Mouse (Mus musculus) embryonic facial prominence, embryonic 15.5 days (tissue): Measurements from ENCODE around the gene Foxd3. TPM values are rescaled to one million over a fixed set of nuclear protein-coding genes. Genes with fewer than 3 reads are reported as not detected.
"Not testable (repeated sequence)": the region's sequence is repeated elsewhere in the genome, so short reads cannot be mapped to it uniquely, and the experiment has no call there.

ENCODE experiments used
- ATAC-seq: fragments of 200-750 bp; cut with Nextera tagmentation; 2 replicates; pipeline ENCODE4 v1.8.0; 2017; ENCODE audit warnings: low read depth, moderate TSS enrichment; ENCODE audit not compliant: insufficient number of reproducible peaks, low FRiP score, low TSS enrichment
- H3K27ac ChIP-seq: fragments of 300-500 bp; sonication (generic); replicated peaks from 2 replicates; pipeline ENCODE4 v1.5.1; 2015; ENCODE audit warnings: mild to moderate bottlenecking, inconsistent platforms
- H3K27me3 ChIP-seq: fragments of 300-500 bp; sonication (generic); 2 replicates; pipeline ENCODE4 v1.6.1; 2015; ENCODE audit warnings: inconsistent platforms
- H3K36me3 ChIP-seq: fragments of 300-500 bp; sonication (generic); 2 replicates; pipeline ENCODE4 v1.6.1; 2015; ENCODE audit warnings: mild to moderate bottlenecking, inconsistent platforms
- H3K4me1 ChIP-seq: fragments of 300-500 bp; sonication (generic); 2 replicates; pipeline ENCODE4 v1.6.1; 2015; ENCODE audit warnings: inconsistent platforms
- H3K4me2 ChIP-seq: fragments of 300-500 bp; sonication (generic); replicated peaks from 2 replicates; pipeline ENCODE4 v1.6.1; 2015; ENCODE audit warnings: mild to moderate bottlenecking, inconsistent platforms
- H3K4me3 ChIP-seq: fragments of 300-500 bp; sonication (generic); replicated peaks from 2 replicates; pipeline ENCODE4 v1.5.1; 2015; ENCODE audit warnings: mild to moderate bottlenecking, inconsistent platforms
- H3K9ac ChIP-seq: fragments of 300-500 bp; sonication (generic); 2 replicates; pipeline ENCODE4 v1.6.1; 2015; ENCODE audit warnings: inconsistent platforms
- H3K9me3 ChIP-seq: fragments of 300-500 bp; sonication (generic); replicated peaks from 2 replicates; pipeline ENCODE4 v1.6.1; 2016; ENCODE audit warnings: inconsistent platforms
- WGBS: fragments of 180-500 bp; shearing (Covaris S2); methylation state at CpG from one replicate; pipeline ENCODE4 v1.1.7; 2015; 5-methylcytosine and 5-hydroxymethylcytosine counted together
- polyA plus RNA-seq: library from polyadenylated mRNA; unstranded; fragments of >200 nt; fragmentation: Nextera tagmentation; extraction: Ambion mirVana; gene quantifications from 2 replicates; pipeline ENCODE4 v1.2.1, GENCODE M21; 2015

The Foxd3 gene
- polyA plus RNA-seq: 1.7 and 1.8 TPM in 2 replicates

GRCm38 (mm10) chr4:99655937-99656604, at the start of gene Foxd3:
TSS of gene Foxd3 (plus strand) at chr4:99656299.
- Histone ChIP-seq H3K4me1 (peaks cover 39% of the 10 kb centered on the region), H3K4me2 (peak within 1 kb of the TSS; percentile 46), H3K27me3 (peaks cover 93% of the 10 kb centered on the region), H3K27ac (no peak within 1 kb of the TSS), H3K4me3 (peak within 1 kb of the TSS; percentile 39), H3K36me3 (no peaks in the 10 kb centered on the region), H3K9ac (no peak within 1 kb of the TSS), H3K9me3 (no peaks in the 10 kb centered on the region)
- 1% methylated on average over 52 of the region's 62 CpGs for WGBS
- ATAC-seq: peak; percentile 53; the same call in 1 of the 2 replicates

GRCm38 (mm10) chr4:99612156-99612555, 43.9 kb upstream of the Foxd3 start:
- Histone ChIP-seq H3K36me3 (no peaks in the 10 kb centered on the region), H3K4me2 (no peak overlapping the region), H3K4me1 (no peaks in the 10 kb centered on the region), H3K4me3 (no peak overlapping the region), H3K9ac (no peak overlapping the region), H3K27ac (no peak overlapping the region), H3K9me3 (no peaks in the 10 kb centered on the region), H3K27me3 (no peaks in the 10 kb centered on the region)
- 88% methylated on average over 10 of the region's 10 CpGs for WGBS
- no peak for ATAC-seq

- no peak for ATAC-seq
- no peak overlapping the region for H3K4me3 ChIP-seq
- WGBS: 77% methylated on average over 12 of the region's 12 CpGs
Measured at GRCm38 (mm10) chr4:99612609-99613350, 43.3 kb upstream of the Foxd3 start.

GRCm38 (mm10) chr4:99626047-99626844, 29.9 kb upstream of the Foxd3 start:
- H3K9me3 ChIP-seq: no peaks in the 10 kb centered on the region
- H3K4me1 ChIP-seq: no peaks in the 10 kb centered on the region
- no peak overlapping the region for H3K27ac ChIP-seq
- peak overlapping the region; percentile 15 for H3K4me3 ChIP-seq
- peak overlapping the region; percentile 41 for H3K4me2 ChIP-seq
- no peak overlapping the region for H3K9ac ChIP-seq
- WGBS: 9% methylated on average over 21 of the region's 24 CpGs
- no peaks in the 10 kb centered on the region for H3K36me3 ChIP-seq
- H3K27me3 ChIP-seq: no peaks in the 10 kb centered on the region
- ATAC-seq: no peak

More at GRCm38 (mm10) chr4:99612609-99613350, 43.3 kb upstream of the Foxd3 start:
- Histone ChIP-seq H3K4me2 (no peak overlapping the region), H3K27me3 (no peaks in the 10 kb centered on the region), H3K4me1 (no peaks in the 10 kb centered on the region), H3K9me3 (no peaks in the 10 kb centered on the region), H3K9ac (no peak overlapping the region), H3K27ac (no peak overlapping the region), H3K36me3 (no peaks in the 10 kb centered on the region)

- Histone ChIP-seq H3K4me2 (no peak overlapping the region), H3K27ac (no peak overlapping the region), H3K4me3 (no peak overlapping the region), H3K36me3 (no peaks in the 10 kb centered on the region), H3K9ac (no peak overlapping the region), H3K27me3 (no peaks in the 10 kb centered on the region), H3K4me1 (no peaks in the 10 kb centered on the region), H3K9me3 (no peaks in the 10 kb centered on the region)
- ATAC-seq: no peak
- WGBS: 65% methylated on average over 13 of the region's 13 CpGs
Measured at GRCm38 (mm10) chr4:99627057-99627456, 29.0 kb upstream of the Foxd3 start.

- H3K4me2 ChIP-seq: no peak overlapping the region
- H3K9ac ChIP-seq: no peak overlapping the region
- no peaks in the 10 kb centered on the region for H3K27me3 ChIP-seq
- no peaks in the 10 kb centered on the region for H3K36me3 ChIP-seq
- no peak overlapping the region for H3K27ac ChIP-seq
- no peaks in the 10 kb centered on the region for H3K9me3 ChIP-seq
- 84% methylated on average over 4 of the region's 4 CpGs for WGBS
- no peaks in the 10 kb centered on the region for H3K4me1 ChIP-seq
- H3K4me3 ChIP-seq: no peak overlapping the region
- no peak for ATAC-seq
Measured at GRCm38 (mm10) chr4:99636038-99636437, 20.1 kb upstream of the Foxd3 start.

GRCm38 (mm10) chr4:99636711-99637110, 19.4 kb upstream of the Foxd3 start:
- Histone ChIP-seq H3K9ac (no peak overlapping the region), H3K36me3 (no peaks in the 10 kb centered on the region), H3K4me2 (no peak overlapping the region), H3K27ac (no peak overlapping the region), H3K4me1 (no peaks in the 10 kb centered on the region), H3K4me3 (no peak overlapping the region), H3K27me3 (no peaks in the 10 kb centered on the region), H3K9me3 (no peaks in the 10 kb centered on the region)
- WGBS: 83% methylated on average over 4 of the region's 4 CpGs
- no peak for ATAC-seq

- 88% methylated on average over 5 of the region's 5 CpGs for WGBS
- H3K4me3 ChIP-seq, H3K36me3 ChIP-seq, H3K4me1 ChIP-seq, ATAC-seq, H3K9ac ChIP-seq, H3K27me3 ChIP-seq, H3K27ac ChIP-seq, H3K9me3 ChIP-seq, H3K4me2 ChIP-seq: not testable (repeated sequence)
Measured at GRCm38 (mm10) chr4:99640619-99641018, 15.5 kb upstream of the Foxd3 start.

- Histone ChIP-seq H3K9ac (no peak overlapping the region), H3K4me1 (no peaks in the 10 kb centered on the region), H3K9me3 (no peaks in the 10 kb centered on the region), H3K27ac (no peak overlapping the region), H3K4me2 (no peak overlapping the region), H3K27me3 (peaks cover 14% of the 10 kb centered on the region; the same call in 1 of the 2 replicates), H3K4me3 (no peak overlapping the region), H3K36me3 (no peaks in the 10 kb centered on the region)
- 26% methylated on average over 3 of the region's 3 CpGs for WGBS
- ATAC-seq: no peak
Measured at GRCm38 (mm10) chr4:99641920-99642319, 14.2 kb upstream of the Foxd3 start.

- H3K4me3 ChIP-seq: no peak overlapping the region
- peaks cover 45% of the 10 kb centered on the region for H3K27me3 ChIP-seq
- H3K9me3 ChIP-seq: no peaks in the 10 kb centered on the region
- ATAC-seq: no peak
- H3K27ac ChIP-seq: no peak overlapping the region
- H3K4me2 ChIP-seq: no peak overlapping the region
- H3K9ac ChIP-seq: no peak overlapping the region
- peaks cover 7% of the 10 kb centered on the region; the same call in 1 of the 2 replicates for H3K4me1 ChIP-seq
- H3K36me3 ChIP-seq: no peaks in the 10 kb centered on the region
- 85% methylated on average over 4 of the region's 4 CpGs for WGBS
Measured at GRCm38 (mm10) chr4:99645560-99645959, 10.5 kb upstream of the Foxd3 start.
